Mouse (Mus musculus) embryonic stem cell, embryonic (primary cell): ENCODE measurements around the gene Adipor2.

Source experiments
- CTCF ChIA-PET, 4 experiments: fragments of 300-600 bp in 2 of 4; fragments of 350-600 bp in 2 of 4; sonication (Branson Sonifier 250); formaldehyde crosslinking; loops; one replicate each; lab custom pipeline; 2022; ENCODE audit warnings: inconsistent platforms in 2 of 4; lab: Charles Lee
- POLR2A ChIA-PET, 4 experiments: fragments of 300-600 bp in 2 of 4; fragments of 350-600 bp in 2 of 4; sonication (Branson Sonifier 250); formaldehyde crosslinking; loops; one replicate each; lab custom pipeline; 2022; ENCODE audit warnings: antibody characterized with exemption in 4 of 4, inconsistent platforms in 1 of 4; lab: Charles Lee

Gene Adipor2

DNA sequence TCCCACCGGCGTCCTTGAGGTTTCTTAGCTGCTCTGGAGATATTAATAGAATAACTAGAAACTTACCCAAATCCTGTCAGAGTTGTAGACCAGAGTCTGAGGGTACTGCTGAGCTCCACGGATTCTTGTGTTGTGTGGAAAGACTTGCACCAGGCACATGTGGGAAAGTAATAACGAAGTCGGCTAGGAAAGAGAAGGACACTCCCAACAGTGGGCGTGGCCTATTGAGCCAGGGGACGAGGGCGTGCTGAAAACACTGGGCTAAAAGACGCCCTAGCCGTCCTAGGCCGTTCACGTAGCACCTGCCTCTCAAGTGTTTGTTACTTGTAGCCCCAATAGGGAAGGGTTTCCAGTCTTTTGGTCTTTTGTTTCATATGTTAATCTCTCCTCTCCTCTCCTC lies at the start of gene Adipor2:
Gene Adipor2 (minus strand): TSS at position 351 of the 400 bp plus-strand sequence.
- POLR2A ChIA-PET, result interaction anchor here in 2 of 4 experiments (0.9 to 6.3 kb wide), 13 partner anchors 8 to 1511 kb away, joined by 3 to 44 read pairs (median 4); no protein-coding TSS in a partner anchor
- CTCF ChIA-PET, result interaction anchor here in 1 of 4 experiments (0.6 kb wide), 1 partner anchor 32 kb away, joined by 3 read pairs; no protein-coding TSS in a partner anchor

DNA sequence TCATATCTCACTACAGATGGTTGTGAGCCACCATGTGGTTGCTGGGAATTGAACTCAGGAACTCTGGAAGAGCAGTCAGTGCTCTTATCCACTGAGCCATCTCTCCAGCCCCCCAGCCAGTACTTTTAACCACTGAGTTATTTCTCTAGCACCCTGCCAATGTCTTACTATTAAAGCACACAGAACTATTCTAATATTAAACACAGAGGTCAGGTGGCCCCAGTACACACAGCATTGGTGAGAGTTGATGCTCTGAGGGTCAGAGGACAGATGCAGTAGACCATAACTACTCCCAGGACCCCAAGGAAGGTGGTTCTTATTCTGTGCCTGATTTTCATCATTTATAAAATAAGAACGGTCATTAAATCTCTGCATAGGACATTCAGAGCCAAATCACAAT lies 48.7 kb upstream of the Adipor2 start:
- CTCF ChIA-PET, result interaction anchor here in 1 of 4 experiments (0.7 kb wide), 1 partner anchor 78 kb away, joined by 3 read pairs; the partner anchor contains the start of gene Wnt5b
- POLR2A ChIA-PET, result interaction anchor here in 1 of 4 experiments (0.9 kb wide), 1 partner anchor 15 kb away, joined by 3 read pairs; no protein-coding TSS in a partner anchor

DNA sequence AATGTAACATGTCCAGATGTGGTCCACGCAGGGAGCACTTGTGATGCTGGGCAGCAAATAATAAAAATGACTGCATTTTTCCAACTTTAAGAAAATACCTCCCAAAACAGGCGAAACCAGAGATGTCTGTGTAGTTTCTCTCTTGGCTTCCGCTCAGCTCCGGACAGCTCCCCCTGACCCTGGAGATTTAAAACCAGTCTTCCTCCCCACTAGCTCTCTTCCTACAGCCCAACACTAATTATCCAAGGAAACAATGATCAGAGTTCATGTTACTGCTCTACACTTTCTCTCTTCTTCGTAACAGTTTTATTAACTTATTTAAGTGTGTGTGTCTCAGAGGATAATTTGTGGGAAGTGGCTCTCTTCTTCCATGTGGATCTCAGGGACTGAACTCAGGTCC lies 42.9 kb upstream of the Adipor2 start:
- ChIA-PET POLR2A (interaction anchor here in 3 of 4 experiments (0.7 to 2.2 kb wide), 7 partner anchors 9 to 26 kb away, joined by 3 to 6 read pairs (median 4); no protein-coding TSS in a partner anchor), CTCF (interaction anchor here (0.6 to 3.2 kb wide), 9 partner anchors 11 to 71 kb away, joined by 3 to 14 read pairs (median 4); no protein-coding TSS in a partner anchor)

DNA sequence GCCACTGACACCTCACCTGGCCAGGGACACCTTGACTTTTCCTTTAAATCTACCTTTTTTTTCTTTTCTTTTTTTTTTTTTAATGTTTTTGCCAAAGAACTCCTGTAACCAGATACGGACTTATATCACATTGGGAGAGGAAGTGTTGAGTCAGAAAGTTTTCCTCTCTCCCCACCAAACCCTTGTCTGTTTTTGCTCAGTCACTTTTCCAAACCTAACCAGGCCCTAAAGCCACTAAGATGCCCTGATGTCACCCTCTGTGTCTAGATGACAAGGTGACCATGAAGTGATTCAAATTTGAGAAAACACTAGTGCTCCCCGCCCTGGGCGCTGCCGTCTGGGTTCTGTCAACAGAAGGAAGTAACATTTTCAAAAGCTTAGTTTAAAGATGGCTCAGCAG lies 41.5 kb upstream of the Adipor2 start:
- ChIA-PET POLR2A (interaction anchor here in 3 of 4 experiments (0.6 to 2.2 kb wide), 4 partner anchors 7 to 728 kb away, joined by 3 to 6 read pairs (median 5); no protein-coding TSS in a partner anchor), CTCF (interaction anchor here in 2 of 4 experiments (1.3 to 1.7 kb wide), 2 partner anchors 9 to 12 kb away, joined by 3 read pairs; no protein-coding TSS in a partner anchor)

DNA sequence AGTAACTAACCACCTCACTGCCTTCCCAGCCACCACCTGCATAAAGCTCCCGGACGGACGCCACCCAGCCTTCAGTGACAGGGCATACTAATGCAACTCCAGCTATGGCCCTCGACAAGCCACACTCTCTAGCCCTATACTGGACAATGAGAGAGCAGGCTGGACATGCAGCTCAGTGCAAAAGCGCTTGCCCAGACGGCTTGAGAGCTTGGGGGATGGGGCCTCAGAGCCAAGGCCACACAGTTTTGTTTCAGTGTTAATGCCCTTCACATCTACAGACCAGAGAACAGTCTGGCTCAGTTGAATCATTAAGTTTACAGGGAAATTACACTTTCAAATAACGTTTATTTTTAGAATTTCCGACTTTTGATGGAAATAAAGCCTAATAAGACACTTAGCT lies 40.7 kb upstream of the Adipor2 start:
- POLR2A ChIA-PET, result interaction anchor here in 2 of 4 experiments (1.1 to 1.7 kb wide), 2 partner anchors 9 to 14 kb away, joined by 5 read pairs; no protein-coding TSS in a partner anchor
- CTCF ChIA-PET, result interaction anchor here in 3 of 4 experiments (0.5 to 1.6 kb wide), 5 partner anchors 10 to 60 kb away, joined by 3 to 5 read pairs (median 4); no protein-coding TSS in a partner anchor

DNA sequence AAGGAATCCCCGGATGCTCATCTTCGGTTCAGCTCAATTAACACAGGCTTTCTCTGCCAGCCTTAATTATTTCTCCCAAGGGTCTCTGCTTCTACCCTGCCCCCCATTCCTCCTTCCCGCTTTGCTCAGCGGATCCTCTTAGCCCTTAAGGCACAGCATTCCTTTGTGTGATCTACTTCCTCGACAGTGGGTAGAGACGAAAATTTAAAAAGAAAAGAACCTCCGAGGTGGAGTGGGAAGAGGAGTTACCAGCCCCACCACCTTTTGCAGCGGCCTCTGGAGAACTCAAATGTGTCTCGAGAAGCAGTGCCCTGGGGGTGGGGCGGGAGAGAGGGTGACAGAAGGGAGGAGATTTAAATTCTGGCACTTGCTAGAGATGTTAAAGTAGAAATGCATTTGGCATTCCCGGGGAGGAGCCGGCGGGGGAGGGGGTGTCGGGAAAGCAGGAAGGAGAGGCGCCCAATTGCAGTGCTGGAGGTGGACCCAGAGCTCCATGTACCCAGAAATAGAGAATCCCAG lies 34.5 kb upstream of the Adipor2 start:
- ChIA-PET CTCF (interaction anchor here (0.6 to 5.7 kb wide), 10 partner anchors 8 to 1322 kb away, joined by 3 to 33 read pairs (median 6); partner anchors contain the start of gene Wnt5b (in 1 of the 4)), POLR2A (interaction anchor here in 1 of 4 experiments (0.8 to 3.1 kb wide), 13 partner anchors 8 to 89 kb away, joined by 3 to 16 read pairs (median 5); no protein-coding TSS in a partner anchor)

DNA sequence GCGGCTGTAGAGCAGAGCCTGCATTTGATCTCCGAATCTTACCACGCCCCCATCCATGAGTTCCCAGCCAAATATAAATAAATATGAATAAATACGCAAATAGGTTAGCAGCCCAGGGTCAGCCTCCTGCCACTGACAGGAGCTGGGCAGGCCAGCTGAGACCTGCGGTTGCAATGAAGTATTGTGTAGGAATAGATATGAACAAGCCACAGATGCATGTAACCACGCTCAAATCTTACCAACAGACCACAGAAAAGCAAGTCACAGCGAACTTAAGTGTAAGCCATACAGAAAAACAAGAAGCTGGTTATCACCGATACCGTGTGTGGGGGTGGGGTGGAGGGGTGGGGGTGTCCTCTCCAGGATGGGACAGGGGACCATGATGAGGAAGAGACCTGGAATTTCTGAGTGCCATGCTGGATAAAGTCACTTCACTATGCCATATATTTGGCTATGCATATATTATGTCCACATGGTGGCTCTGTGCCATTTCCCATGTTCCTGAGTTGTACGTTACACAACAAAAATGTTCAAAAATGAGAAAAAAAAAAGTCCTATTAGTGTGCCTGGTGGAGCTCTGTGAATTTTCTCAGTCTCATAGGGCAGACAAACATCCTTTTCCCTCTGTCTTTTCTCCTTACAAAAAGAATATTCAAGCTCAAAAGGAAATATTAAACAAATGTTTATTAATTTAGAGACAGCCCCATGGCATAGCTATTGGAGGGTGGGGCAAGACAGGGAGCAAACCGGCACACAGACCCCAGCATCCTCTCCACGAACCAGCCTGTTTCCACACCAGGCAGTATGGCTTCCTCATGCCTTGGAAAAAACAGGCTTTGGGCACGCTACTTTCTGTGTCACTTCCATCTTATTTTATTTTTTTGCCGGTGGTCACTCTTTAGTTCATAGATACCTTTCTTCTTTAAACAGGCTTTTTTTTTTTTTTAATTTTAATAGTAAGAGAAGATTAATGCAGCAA lies 33.8 kb upstream of the Adipor2 start:
- CTCF ChIA-PET, result interaction anchor here in 3 of 4 experiments (0.8 to 5.7 kb wide), 8 partner anchors 8 to 93 kb away, joined by 3 to 33 read pairs (median 8); partner anchors contain the start of gene Wnt5b (in 1 of the 3)
- POLR2A ChIA-PET, result interaction anchor here in 1 of 4 experiments (0.9 to 3.1 kb wide), 15 partner anchors 9 to 90 kb away, joined by 3 to 16 read pairs (median 5); partner anchors contain the start of gene Adipor2

DNA sequence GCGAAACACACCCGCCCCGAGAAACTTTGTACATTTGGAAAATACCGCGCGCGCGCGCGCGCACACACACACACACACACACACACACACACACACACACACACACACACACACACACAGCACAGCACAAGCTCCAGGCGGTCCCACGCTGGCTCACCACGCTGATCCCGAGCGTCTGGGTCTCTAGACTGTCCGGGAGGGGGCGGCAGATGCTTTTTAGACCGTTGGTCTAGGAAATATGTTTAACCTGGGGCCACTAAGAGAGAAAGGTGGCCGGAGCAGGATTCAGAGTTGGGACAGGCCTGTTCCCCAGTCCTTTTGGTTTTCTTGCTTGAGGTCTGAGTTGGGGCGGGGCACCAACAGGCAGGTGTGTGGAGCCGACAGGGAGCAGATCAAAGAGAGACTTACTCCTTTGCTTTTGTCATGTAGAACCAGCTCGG lies 31.6 kb upstream of the Adipor2 start:
- POLR2A ChIA-PET, result interaction anchor here (0.8 to 2.6 kb wide), 30 partner anchors 8 to 753 kb away, joined by 3 to 13 read pairs (median 4); no protein-coding TSS in a partner anchor
- CTCF ChIA-PET, result interaction anchor here (0.5 to 5.7 kb wide), 32 partner anchors 9 to 984 kb away, joined by 3 to 33 read pairs (median 4); no protein-coding TSS in a partner anchor

DNA sequence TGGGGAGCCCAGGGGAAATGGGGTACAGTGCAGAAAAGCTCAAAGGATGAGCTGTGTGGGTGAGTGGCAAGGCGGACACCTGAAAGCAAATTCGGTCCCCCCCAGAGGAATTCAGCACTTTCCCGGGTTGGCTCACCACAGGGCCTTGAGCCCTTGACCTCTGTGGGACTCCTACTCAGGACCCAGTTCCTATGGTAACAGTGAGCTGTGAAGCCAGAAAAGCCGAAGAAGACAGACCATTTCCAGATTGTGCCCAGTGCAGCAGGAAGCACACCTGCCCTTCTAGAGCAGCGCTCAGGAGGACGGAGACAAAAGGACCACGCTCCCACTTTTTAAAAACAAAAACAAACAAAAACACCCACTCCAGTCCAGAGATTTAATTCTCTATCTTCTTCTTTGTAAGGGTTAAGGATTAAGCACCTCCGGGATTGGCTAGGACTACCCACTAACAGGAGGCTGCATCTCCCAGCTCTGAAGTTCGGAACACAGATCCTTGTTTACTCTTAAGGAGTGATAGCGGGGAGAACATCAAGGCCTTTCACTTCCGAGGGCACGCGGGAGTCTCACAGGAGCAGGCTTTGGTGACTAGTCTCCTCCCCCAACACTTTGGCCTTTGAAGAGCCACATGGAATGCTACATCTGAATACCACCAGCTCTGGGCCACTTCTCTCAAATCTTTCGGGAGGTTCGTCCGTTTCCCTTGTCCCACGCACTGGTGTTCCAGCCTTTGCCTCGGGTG lies 31.0 kb upstream of the Adipor2 start:
- CTCF ChIA-PET, result interaction anchor here (0.5 to 5.7 kb wide), 31 partner anchors 8 to 984 kb away, joined by 3 to 33 read pairs (median 4); no protein-coding TSS in a partner anchor
- POLR2A ChIA-PET, result interaction anchor here (0.5 to 2.6 kb wide), 34 partner anchors 8 to 754 kb away, joined by 3 to 13 read pairs (median 3); partner anchors contain the start of gene Dcp1b (in 1 of the 4)

DNA sequence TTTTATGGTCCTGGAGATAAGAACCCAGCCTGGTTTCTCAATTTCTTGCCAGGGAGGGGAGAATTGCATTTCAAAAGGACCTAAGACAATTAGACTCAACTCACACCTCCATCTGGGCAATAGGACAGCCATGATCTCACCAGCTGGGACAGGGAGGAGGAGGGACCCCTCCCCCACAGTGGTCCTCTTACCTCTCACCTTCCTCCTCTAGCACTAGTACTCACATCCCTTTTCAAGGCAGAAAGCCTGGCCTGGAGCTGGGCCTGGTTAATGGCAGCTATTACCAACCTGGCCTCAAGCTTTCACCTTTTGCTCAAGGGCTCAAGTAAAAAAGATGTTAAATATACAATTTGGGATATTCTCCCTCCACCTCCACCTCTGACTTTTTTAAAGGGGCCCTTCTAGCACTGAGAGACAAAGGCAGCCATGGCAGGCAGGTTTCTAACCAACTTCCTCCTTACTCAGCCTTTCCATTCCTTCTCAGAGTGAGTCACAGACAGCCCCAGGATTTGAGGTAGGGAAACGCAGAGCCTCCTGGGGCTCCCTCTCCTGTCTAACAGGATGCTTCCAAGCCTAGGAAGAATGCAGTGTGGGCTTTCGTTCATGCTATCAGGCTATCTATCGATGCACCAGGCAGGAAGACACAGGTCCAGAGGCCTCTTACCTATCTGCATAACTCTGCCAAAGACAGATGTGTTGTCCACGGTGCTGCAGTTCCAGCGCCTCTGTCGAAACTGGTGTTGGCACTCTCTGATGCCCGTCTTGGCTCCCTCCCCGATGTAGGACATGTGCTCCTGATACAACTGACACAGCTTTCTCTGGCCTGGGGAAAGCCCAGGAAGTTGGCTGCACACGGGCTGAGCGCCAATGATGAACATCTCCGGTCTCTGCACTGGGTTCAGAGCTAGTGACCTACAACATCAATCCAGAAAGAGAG lies 28.4 kb upstream of the Adipor2 start:
- ChIA-PET CTCF (interaction anchor here in 1 of 4 experiments (0.6 kb wide), 1 partner anchor 1036 kb away, joined by 3 read pairs; no protein-coding TSS in a partner anchor), POLR2A (no interaction called here)

DNA sequence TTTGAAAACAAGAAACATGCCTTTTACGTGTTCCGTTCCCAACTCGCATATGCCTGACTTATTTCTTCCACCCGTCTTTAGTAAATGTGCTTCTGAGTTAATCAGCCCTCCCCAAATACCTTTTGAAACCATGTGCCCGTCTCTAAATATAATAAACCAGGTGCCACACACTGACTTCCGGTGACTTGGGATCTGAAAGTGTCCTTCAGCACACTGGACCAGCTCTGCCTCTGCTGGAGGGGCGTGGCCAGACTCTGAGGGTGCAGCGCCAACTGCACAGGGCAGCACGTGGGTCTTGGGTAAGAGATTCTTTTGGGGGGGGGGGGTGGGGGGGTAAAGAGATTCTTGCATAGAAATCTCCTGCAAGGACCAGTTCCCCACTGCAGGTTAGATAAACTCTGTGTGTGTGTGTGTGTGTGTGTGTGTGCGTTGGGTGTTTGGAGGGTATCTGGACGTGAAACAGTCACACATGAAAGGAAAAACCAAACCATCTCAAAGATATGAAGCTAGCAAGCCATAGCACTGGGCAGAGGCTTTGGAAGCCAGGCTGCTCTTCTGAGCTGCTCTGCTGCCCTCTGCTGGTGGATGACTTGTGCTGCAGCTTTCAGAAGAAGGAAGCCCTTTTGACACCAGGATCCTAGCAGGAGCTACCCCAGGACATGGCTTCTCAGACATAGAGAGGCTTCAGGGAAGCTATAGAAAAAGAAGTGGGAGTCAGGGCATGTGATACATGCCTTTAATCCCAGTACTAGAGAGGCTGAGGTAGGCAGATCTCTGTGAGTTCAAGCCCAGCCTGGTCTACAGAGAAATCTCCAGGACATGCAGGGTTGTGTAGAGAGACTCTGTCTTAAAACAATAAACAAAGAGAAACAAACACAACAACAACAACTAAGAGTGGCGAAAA lies 26.5 kb upstream of the Adipor2 start:
- POLR2A ChIA-PET, result interaction anchor here (0.5 to 2.1 kb wide), 26 partner anchors 9 to 1041 kb away, joined by 3 to 12 read pairs (median 4); no protein-coding TSS in a partner anchor
- CTCF ChIA-PET, result interaction anchor here (0.5 to 3.1 kb wide), 116 partner anchors 8 to 1398 kb away, joined by 3 to 41 read pairs (median 4); partner anchors contain the start of genes Dcp1b (in 1 of the 4), Fbxl14 (in 1 of the 4), Lrtm2 (in 1 of the 4) and Wnt5b (in 1 of the 4)

DNA sequence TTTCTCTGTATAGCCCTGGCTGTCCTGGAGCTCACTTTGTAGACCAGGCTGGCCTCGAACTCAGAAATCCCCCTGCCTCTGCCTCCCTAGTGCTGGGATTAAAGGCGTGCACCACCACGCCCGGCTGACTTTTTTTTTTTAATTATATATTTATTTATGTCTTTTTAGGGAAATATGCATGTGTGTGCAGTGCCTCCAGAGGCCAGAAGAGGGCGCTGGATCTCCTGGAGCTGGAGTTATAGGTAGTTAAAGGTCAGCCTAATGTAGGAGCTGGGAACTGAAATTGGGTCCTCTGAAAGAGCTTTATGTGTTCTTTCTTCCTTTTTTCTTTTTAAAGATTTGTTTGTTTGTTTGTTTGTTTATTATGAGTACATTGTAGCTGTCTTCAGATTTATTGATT lies 25.2 kb upstream of the Adipor2 start:
- POLR2A ChIA-PET, result interaction anchor here in 3 of 4 experiments (0.7 to 2.1 kb wide), 17 partner anchors 10 to 914 kb away, joined by 3 to 12 read pairs (median 5); no protein-coding TSS in a partner anchor
- CTCF ChIA-PET, result interaction anchor here (0.5 to 3.1 kb wide), 57 partner anchors 9 to 903 kb away, joined by 3 to 41 read pairs (median 4); no protein-coding TSS in a partner anchor

DNA sequence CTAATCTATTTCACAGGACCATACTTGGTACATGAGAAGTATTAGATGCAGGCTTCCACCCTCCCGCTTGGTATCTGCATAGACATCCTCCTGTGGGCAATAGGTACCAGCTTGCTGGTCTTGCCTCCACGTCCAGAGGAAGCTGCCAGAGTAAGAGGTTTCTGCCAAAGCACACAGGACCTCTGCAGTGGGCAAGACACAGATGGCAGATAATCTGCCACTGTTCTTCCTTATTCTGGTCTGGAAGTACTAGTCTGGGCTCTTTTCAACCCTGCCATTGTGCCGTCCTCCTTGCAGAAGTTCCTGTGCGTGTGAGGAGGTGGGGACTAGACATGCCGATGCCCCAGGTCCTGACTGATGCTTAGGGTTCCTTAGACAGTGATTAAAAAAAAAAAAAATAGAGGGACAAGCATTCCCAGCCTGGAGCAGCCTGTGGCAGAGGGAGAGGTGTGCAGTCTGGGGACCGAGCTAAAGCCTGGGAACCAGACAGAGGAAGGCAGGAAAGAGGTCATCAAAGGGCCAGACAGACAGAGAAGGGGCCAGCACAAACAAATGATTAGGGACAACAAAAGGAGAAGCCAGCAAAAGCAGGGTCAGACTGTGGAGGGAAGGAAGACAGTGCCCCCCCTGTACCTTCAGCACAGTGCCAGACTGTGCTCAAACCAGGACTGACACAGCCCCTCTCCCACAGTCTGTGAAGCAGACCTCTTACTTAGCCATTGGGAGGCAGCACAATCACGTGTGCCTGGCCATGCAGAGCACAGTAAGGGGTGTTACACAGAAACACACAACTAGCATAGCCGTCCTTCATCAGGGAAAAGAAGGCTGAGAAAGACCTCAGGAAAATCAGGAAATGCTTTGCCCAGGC lies 20.6 kb upstream of the Adipor2 start:
- POLR2A ChIA-PET, result interaction anchor here in 2 of 4 experiments (0.9 to 2.4 kb wide), 7 partner anchors 10 to 81 kb away, joined by 3 to 10 read pairs (median 3); no protein-coding TSS in a partner anchor
- CTCF ChIA-PET, result interaction anchor here in 2 of 4 experiments (0.6 to 1.0 kb wide), 3 partner anchors 10 to 87 kb away, joined by 3 to 10 read pairs (median 3); no protein-coding TSS in a partner anchor
